Mouse (Mus musculus) hindbrain, embryonic 10.5 days (tissue): ENCODE results near the gene Dars. TPM values are rescaled to one million over a fixed set of nuclear protein-coding genes. Genes with fewer than 3 reads are reported as not detected.

ENCODE experiments used
- DNase-seq: peaks from one replicate; pipeline ENCODE4 v3.0.0-alpha.2; 2017; ENCODE audit warnings: low spot score
- H3K27ac ChIP-seq: fragments of 300-500 bp; sonication (generic); 2 replicates; pipeline ENCODE4 v1.5.1; 2016; ENCODE audit warnings: mild to moderate bottlenecking, moderate library complexity
- H3K27me3 ChIP-seq: fragments of 300-500 bp; sonication (generic); 2 replicates; pipeline ENCODE4 v1.6.1; 2016; ENCODE audit warnings: mild to moderate bottlenecking; ENCODE audit not compliant: poor library complexity, insufficient read depth, severe bottlenecking
- H3K36me3 ChIP-seq: fragments of 300-500 bp; sonication (generic); 2 replicates; pipeline ENCODE4 v1.6.1; 2016; ENCODE audit warnings: mild to moderate bottlenecking, moderate library complexity
- H3K4me1 ChIP-seq: fragments of 300-500 bp; sonication (generic); replicated peaks from 2 replicates; pipeline ENCODE4 v1.6.1; 2016; ENCODE audit warnings: mild to moderate bottlenecking
- H3K4me3 ChIP-seq: fragments of 300-500 bp; sonication (generic); 2 replicates; pipeline ENCODE4 v1.5.1; 2016; ENCODE audit warnings: mild to moderate bottlenecking, moderate library complexity
- H3K9me3 ChIP-seq: fragments of 300-500 bp; sonication (generic); 2 replicates; pipeline ENCODE4 v1.6.1; 2016; ENCODE audit warnings: mild to moderate bottlenecking, moderate library complexity
- WGBS: fragments of 180-500 bp; shearing (Covaris S2); methylation state at CpG from one replicate; pipeline ENCODE4 v1.1.7; 2016; 5-methylcytosine and 5-hydroxymethylcytosine counted together
- polyA plus RNA-seq: library from polyadenylated mRNA; unstranded; fragments of >200 nt; fragmentation: Nextera tagmentation; extraction: Ambion mirVana; gene quantifications from 2 replicates; pipeline ENCODE4 v1.2.1, GENCODE M21; 2016

Dars gene
- polyA plus RNA-seq, 1 experiment from 2014 or later, result 200 TPM

GRCm38 (mm10) chr1:128359554-128360376, 57.4 kb downstream of the Dars start, which contains the start of gene Mcm6:
Gene Mcm6, minus strand, starts transcription at chr1:128359664.
- DNase-seq, result peak; percentile 96
- Histone ChIP-seq H3K36me3 (peaks cover 56% of the 10 kb centered on the region), H3K27me3 (no peaks in the 10 kb centered on the region), H3K4me1 (peaks cover 23% of the 10 kb centered on the region), H3K4me3 (peak within 1 kb of the TSS; percentile 72), H3K27ac (peak within 1 kb of the TSS; percentile 94), H3K9me3 (no peaks in the 10 kb centered on the region)
- whole genome bisulfite sequencing, result 3% methylated on average over 38 of the region's 38 CpGs

- peak overlapping the region; percentile 72 for H3K4me3 ChIP-seq
- H3K36me3 ChIP-seq, result peaks cover 57% of the 10 kb centered on the region
- no peak for DNase-seq
- no peaks in the 10 kb centered on the region for H3K27me3 ChIP-seq
- peaks cover 23% of the 10 kb centered on the region for H3K4me1 ChIP-seq
- H3K9me3 ChIP-seq, result no peaks in the 10 kb centered on the region
- under 1% methylated on average over 35 of the region's 35 CpGs for WGBS
- peak overlapping the region; percentile 94 for H3K27ac ChIP-seq
These were observed 58.1 kb downstream of the Dars start for GRCm38 (mm10) chr1:128358916-128359553.

GRCm38 (mm10) chr1:128358276-128358675, 58.9 kb downstream of the Dars start:
- Histone ChIP-seq H3K4me1 (peaks cover 23% of the 10 kb centered on the region), H3K9me3 (no peaks in the 10 kb centered on the region), H3K4me3 (peak overlapping the region; percentile 72), H3K27me3 (no peaks in the 10 kb centered on the region), H3K36me3 (peaks cover 59% of the 10 kb centered on the region), H3K27ac (peak overlapping the region; percentile 94)
- DNase-seq, result no peak
- WGBS, result 76% methylated on average over 6 of the region's 6 CpGs

GRCm38 (mm10) chr1:128357452-128357851, 59.7 kb downstream of the Dars start:
- no peaks in the 10 kb centered on the region for H3K9me3 ChIP-seq
- WGBS, result 68% methylated on average over 3 of the region's 3 CpGs
- H3K27me3 ChIP-seq, result no peaks in the 10 kb centered on the region
- H3K27ac ChIP-seq, result peak overlapping the region; percentile 23
- H3K4me1 ChIP-seq, result peaks cover 23% of the 10 kb centered on the region
- DNase-seq, result no peak
- H3K36me3 ChIP-seq, result peaks cover 59% of the 10 kb centered on the region
- H3K4me3 ChIP-seq, result peak overlapping the region; percentile 72

GRCm38 (mm10) chr1:128353092-128353491, 64.1 kb downstream of the Dars start:
- no peak for DNase-seq
- Histone ChIP-seq H3K27me3 (peaks cover 7% of the 10 kb centered on the region), H3K9me3 (no peaks in the 10 kb centered on the region), H3K27ac (no peak overlapping the region), H3K36me3 (peaks cover 92% of the 10 kb centered on the region), H3K4me3 (no peak overlapping the region), H3K4me1 (peaks cover 13% of the 10 kb centered on the region)
- 90% methylated on average over 3 of the region's 3 CpGs for WGBS

GRCm38 (mm10) chr1:128344232-128344631, 72.9 kb downstream of the Dars start:
- no peak for DNase-seq
- WGBS, result 46% methylated on average over 10 of the region's 10 CpGs
- peaks cover 58% of the 10 kb centered on the region for H3K27me3 ChIP-seq
- no peaks in the 10 kb centered on the region for H3K9me3 ChIP-seq
- no peak overlapping the region for H3K27ac ChIP-seq
- 0 out of 2 replicates have a peak, but pooled peaks cover 3% of the 10 kb centered on the region for H3K4me1 ChIP-seq
- no peak overlapping the region for H3K4me3 ChIP-seq
- peaks cover 97% of the 10 kb centered on the region for H3K36me3 ChIP-seq

- Histone ChIP-seq H3K4me3 (no peak overlapping the region), H3K4me1 (no peaks in the 10 kb centered on the region), H3K9me3 (no peaks in the 10 kb centered on the region), H3K36me3 (peaks cover 97% of the 10 kb centered on the region), H3K27me3 (peaks cover 8% of the 10 kb centered on the region; the same call in 1 of the 2 replicates), H3K27ac (no peak overlapping the region)
- DNase-seq, result no peak
- WGBS, result 92% methylated on average over 13 of the region's 13 CpGs
These were observed 79.4 kb downstream of the Dars start for GRCm38 (mm10) chr1:128337708-128338320.

GRCm38 (mm10) chr1:128330313-128330712, 86.9 kb downstream of the Dars start:
- Histone ChIP-seq H3K4me1 (no peaks in the 10 kb centered on the region), H3K27ac (no peak overlapping the region), H3K27me3 (no peaks in the 10 kb centered on the region), H3K4me3 (no peak overlapping the region), H3K9me3 (no peaks in the 10 kb centered on the region), H3K36me3 (peaks cover 95% of the 10 kb centered on the region)
- WGBS, result 95% methylated on average over 1 of the region's 1 CpGs
- no peak for DNase-seq

- H3K4me3 ChIP-seq, result no peak within 1 kb of the TSS
- no peak within 1 kb of the TSS for H3K27ac ChIP-seq
- no peaks in the 10 kb centered on the region for H3K9me3 ChIP-seq
- 82% methylated on average over 3 of the region's 3 CpGs for WGBS
- no peaks in the 10 kb centered on the region for H3K4me1 ChIP-seq
- no peaks in the 10 kb centered on the region for H3K27me3 ChIP-seq
- no peak for DNase-seq
- peaks cover 91% of the 10 kb centered on the region for H3K36me3 ChIP-seq
These were observed 89.0 kb downstream of the Dars start, which contains the start of gene Lct for GRCm38 (mm10) chr1:128328218-128328617. Gene Lct, minus strand, starts transcription at chr1:128328318.

GRCm38 (mm10) chr1:128327165-128327564, 90.0 kb downstream of the Dars start:
- Histone ChIP-seq H3K4me1 (no peaks in the 10 kb centered on the region), H3K27ac (no peak overlapping the region), H3K36me3 (peaks cover 81% of the 10 kb centered on the region), H3K27me3 (no peaks in the 10 kb centered on the region), H3K4me3 (no peak overlapping the region), H3K9me3 (no peaks in the 10 kb centered on the region)
- no peak for DNase-seq
- WGBS, result 89% methylated on average over 1 of the region's 1 CpGs

- DNase-seq, result no peak
- no peak overlapping the region for H3K4me3 ChIP-seq
- no peaks in the 10 kb centered on the region for H3K27me3 ChIP-seq
- H3K9me3 ChIP-seq, result no peaks in the 10 kb centered on the region
- H3K4me1 ChIP-seq, result no peaks in the 10 kb centered on the region
- H3K36me3 ChIP-seq, result peaks cover 57% of the 10 kb centered on the region
- no peak overlapping the region for H3K27ac ChIP-seq
- WGBS, result 82% methylated on average over 2 of the region's 2 CpGs
These were observed 92.4 kb downstream of the Dars start for GRCm38 (mm10) chr1:128324776-128325175.

- Histone ChIP-seq H3K36me3 (peaks cover 40% of the 10 kb centered on the region), H3K4me3 (no peak overlapping the region), H3K27ac (no peak overlapping the region), H3K9me3 (no peaks in the 10 kb centered on the region), H3K4me1 (no peaks in the 10 kb centered on the region), H3K27me3 (no peaks in the 10 kb centered on the region)
- no peak for DNase-seq
- 89% methylated on average over 8 of the region's 8 CpGs for WGBS
These were observed 94.0 kb downstream of the Dars start for GRCm38 (mm10) chr1:128323026-128323643.
